ENCODE assay signal across 11 mouse cellular contexts in genomic region chr6:66840631-66841030, GRCm38 (mm10). TPM values are rescaled to one million over a fixed set of nuclear protein-coding genes. Genes with fewer than 3 reads are reported as not detected.
DNase-seq lines count a peak whose midpoint lies in the region; ATAC-seq lines count a peak whose summit lies in the region.
"Not testable (repeated sequence)": the region's sequence is repeated elsewhere in the genome, so short reads cannot be mapped to it uniquely, and the experiment has no call there.
"Had no signal": no experiment of that assay in that cellular context is flagged by ENCODE, and none has a peak within 500 bp of the region (broad histone marks: within the 10 kb centered on the region; RNA-seq: fewer than 3 reads in every experiment).

No protein-coding gene starts in this region.

- not testable (repeated sequence) for ATAC-seq in embryonic facial prominence, embryonic 11.5 days (replicated peaks; ENCODE audit: insufficient number of reproducible peaks, low FRiP score, low TSS enrichment, low read depth)

- not testable (repeated sequence) for H3K9me3 ChIP-seq in embryonic facial prominence, embryonic 11.5 days (replicated peaks; ENCODE audit: control insufficient read depth, low read length)

- not testable (repeated sequence) for H3K27me3 ChIP-seq in embryonic facial prominence, embryonic 11.5 days (ENCODE audit: control insufficient read depth, insufficient read depth, low read length)

- DNase-seq in NIH3T3 (ENCODE audit: low read depth): peak; percentile 87
- peak; percentile 15 for DNase-seq in c-Kit-positive CD71-positive TER-119-positive erythroid progenitor cells, embryonic 14.5 days (ENCODE audit: low spot score)
- peak; percentile 51 for DNase-seq in embryonic facial prominence, embryonic 11.5 days (ENCODE audit: low spot score)
- peak; percentile 20 to 31 for DNase-seq in heart, postnatal 36 days
- DNase-seq in kidney, postnatal 36 days: peak; percentile 48 to 71
- DNase-seq in liver: peak; percentile 5
- DNase-seq in ovary, postnatal 14 days (ENCODE audit: low spot score): peak; percentile 11
- DNase-seq in thymus, postnatal 25 days: peak; percentile 7

- H3K4me3 ChIP-seq in embryonic facial prominence, embryonic 11.5 days (ENCODE audit: low read depth, low read length): not testable (repeated sequence)

- not testable (repeated sequence) for H3K4me1 ChIP-seq in embryonic facial prominence, embryonic 11.5 days (ENCODE audit: control insufficient read depth, insufficient read depth, low read length)

- intact Hi-C loops in heart, postnatal 36 days (cut with DNase I): loop anchor here (2.0 to 5.0 kb wide), 4 partner anchors 114 to 318 kb away; partner anchors contain the start of gene Gadd45a

- H3K27ac ChIP-seq in embryonic facial prominence, embryonic 11.5 days (replicated peaks; ENCODE audit: low read depth, low read length): not testable (repeated sequence)

- not testable (repeated sequence) for H3K9ac ChIP-seq in embryonic facial prominence, embryonic 11.5 days (replicated peaks; ENCODE audit: low read length)

- 4% methylated on average over 1 of the region's 1 CpGs for WGBS in embryonic facial prominence, embryonic 11.5 days

- not testable (repeated sequence) for H3K4me2 ChIP-seq in embryonic facial prominence, embryonic 11.5 days (ENCODE audit: low read depth, low read length)

- H3K36me3 ChIP-seq in embryonic facial prominence, embryonic 11.5 days (replicated peaks; ENCODE audit: control insufficient read depth, insufficient read depth, low read depth, low read length): not testable (repeated sequence)

RNA-seq across cellular contexts. Expression of gene Vmn1r39, which starts 30.2 kb away (rescaled TPM):
- not detected in 2 replicates for polyA plus RNA-seq in embryonic facial prominence, embryonic 11.5 days (2014; fragmentation: Nextera tagmentation; extraction: Ambion mirVana)
- not detected for total RNA-seq in heart, postnatal 36 days (2021)
- polyA plus RNA-seq: intestine, embryonic 16.5 days; liver, embryonic 15.5 days; small intestine, adult 2 months had no signal

RNA-seq across cellular contexts. Expression of gene Gng12, which starts 55.6 kb away (rescaled TPM):
- 58.7 and 67.0 TPM in 2 replicates for polyA plus RNA-seq in embryonic facial prominence, embryonic 11.5 days (2014; fragmentation: Nextera tagmentation; extraction: Ambion mirVana)
- 10 to 100 TPM; 37.8 to 44.7 TPM for total RNA-seq in heart, postnatal 36 days (2021)

RNA-seq across cellular contexts. Expression of gene Vmn1r38, which starts 58.2 kb away (rescaled TPM):
- polyA plus RNA-seq in embryonic facial prominence, embryonic 11.5 days (2014; fragmentation: Nextera tagmentation; extraction: Ambion mirVana): not detected in 2 replicates
- not detected for total RNA-seq in heart, postnatal 36 days (2021)
- polyA plus RNA-seq: intestine, embryonic 16.5 days; liver, embryonic 15.5 days; small intestine, adult 2 months had no signal

Comparison
In these comparisons a context has a peak if more than half of its experiments do, and no peak if none do; other contexts are left out.
1. DNase-seq: peak in every context shown above with its lines; median percentile 87 in NIH3T3; 60 in kidney, postnatal 36 days; 51 in embryonic facial prominence, embryonic 11.5 days; 26 in heart, postnatal 36 days; 15 in c-Kit-positive CD71-positive TER-119-positive erythroid progenitor cells, embryonic 14.5 days; 11 in ovary, postnatal 14 days; 7 in thymus, postnatal 25 days; 5 in liver.